Mouse (Mus musculus) liver, adult 2 months (tissue): ENCODE results near the gene Cpsf4.

Experiments used
- CTCF ChIP-seq: fragments of 200-500 bp; IDR thresholded peaks from 2 replicates; pipeline ENCODE4 v1.5.1; 2011; ENCODE audit warnings: low read depth, low read length, control low read depth
- POLR2A ChIP-seq: fragments of 200-500 bp; IDR thresholded peaks from 2 replicates; pipeline ENCODE4 v1.6.1; 2011; ENCODE audit warnings: low read length, control low read depth; ENCODE audit not compliant: insufficient read depth; ENCODE audit errors: extremely low read depth

DNA sequence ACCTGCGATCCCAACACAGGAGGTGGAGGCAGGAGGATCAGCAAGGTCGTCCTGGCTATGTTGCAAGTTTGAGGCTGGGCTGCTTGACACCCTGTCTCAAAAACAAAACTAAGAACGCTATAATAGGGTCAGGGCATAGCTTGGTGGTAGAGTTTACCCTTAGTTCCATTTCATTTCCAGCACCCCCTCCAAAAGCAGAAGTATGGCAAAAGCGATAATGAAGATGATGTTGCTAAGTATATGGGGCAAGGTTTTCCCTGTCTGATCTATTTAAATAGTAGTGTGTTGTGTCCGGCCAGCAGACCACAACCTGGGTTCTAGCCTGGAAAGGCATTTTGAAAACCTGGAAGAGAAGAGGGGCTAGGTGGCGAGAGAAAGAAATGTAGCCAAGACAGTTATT lies 40.9 kb downstream of the Cpsf4 start:
- no peak for TF ChIP-seq CTCF
- no peak for TF ChIP-seq POLR2A
